Comparison of ENCODE assay signal across 22 mouse cellular contexts in the genomic region with DNA sequence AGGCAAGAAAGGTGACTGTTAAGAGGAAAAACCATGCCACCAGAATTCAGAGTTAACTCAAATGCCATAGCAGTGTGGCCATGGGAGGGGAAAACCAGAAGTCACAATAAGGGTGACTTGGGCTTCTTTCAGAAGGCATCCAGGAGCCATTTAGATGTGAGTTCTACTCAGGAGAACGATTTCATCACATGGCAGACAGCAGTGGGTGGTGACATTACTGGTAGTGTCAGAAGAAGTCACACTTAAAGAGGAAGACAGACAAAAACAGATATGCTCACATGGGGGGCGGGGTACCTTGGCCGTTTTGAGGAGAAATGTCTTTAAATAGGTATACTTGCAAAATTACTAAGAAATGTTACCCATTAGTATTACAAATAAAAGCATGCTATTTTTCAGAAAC. TPM values are rescaled to one million over a fixed set of nuclear protein-coding genes. Genes with fewer than 3 reads are reported as not detected.
DNase-seq lines count a peak whose midpoint lies in the region; ATAC-seq and TF ChIP-seq lines count a peak whose summit lies in the region.
"Had no signal": no experiment of that assay in that cellular context is flagged by ENCODE, and none has a peak within 500 bp of the region (broad histone marks: within the 10 kb centered on the region; RNA-seq: fewer than 3 reads in every experiment).

No protein-coding gene starts in this region.

- H3K4me2 ChIP-seq in liver, embryonic 13.5 days, result no peak overlapping the region
- H3K4me2 ChIP-seq in liver, embryonic 11.5 days, result no peak overlapping the region
- no peak overlapping the region for H3K4me2 ChIP-seq in forebrain, embryonic 11.5 days (ENCODE audit: low read depth, low read length, severe bottlenecking)
- H3K4me2 ChIP-seq: heart, embryonic 13.5 days; hindbrain, embryonic 13.5 days; lung, embryonic 15.5 days; neural tube, embryonic 12.5 days; stomach, embryonic 15.5 days had no signal

- H3K9ac ChIP-seq in liver, embryonic 13.5 days, result no peak overlapping the region
- no peak overlapping the region for H3K9ac ChIP-seq in liver, embryonic 11.5 days (ENCODE audit: low read depth, low read length)
- H3K9ac ChIP-seq in forebrain, embryonic 11.5 days (ENCODE audit: low read length), result no peak overlapping the region
- H3K9ac ChIP-seq: heart, embryonic 13.5 days; hindbrain, embryonic 13.5 days; lung, embryonic 15.5 days; neural tube, embryonic 12.5 days; stomach, embryonic 15.5 days had no signal

- no peaks in the 10 kb centered on the region for H3K36me3 ChIP-seq in liver, embryonic 13.5 days
- no peaks in the 10 kb centered on the region for H3K36me3 ChIP-seq in liver, embryonic 11.5 days (ENCODE audit: control insufficient read depth, insufficient read depth, low read length)
- H3K36me3 ChIP-seq in forebrain, embryonic 11.5 days (ENCODE audit: control insufficient read depth, insufficient read depth, low read length), result no peaks in the 10 kb centered on the region
- H3K36me3 ChIP-seq: lung, embryonic 15.5 days; stomach, embryonic 15.5 days had no signal

- no peak overlapping the region for H3K4me3 ChIP-seq in liver, embryonic 13.5 days (replicated peaks)
- H3K4me3 ChIP-seq in liver, embryonic 11.5 days (ENCODE audit: low read depth, low read length), result no peak overlapping the region
- H3K4me3 ChIP-seq in bone marrow, adult 2 months (replicated peaks; ENCODE audit: control insufficient read depth, low read depth, low read length), result no peak overlapping the region
- no peak overlapping the region for H3K4me3 ChIP-seq in forebrain, embryonic 11.5 days (ENCODE audit: low read depth, low read length)
- H3K4me3 ChIP-seq: forebrain, embryonic 10.5 days; heart, embryonic 13.5 days; hindbrain, embryonic 13.5 days; lung, embryonic 15.5 days; neural tube, embryonic 12.5 days; stomach, embryonic 15.5 days had no signal

- ATAC-seq in liver, embryonic 13.5 days (ENCODE audit: low read depth), result no peak
- ATAC-seq in liver, embryonic 11.5 days (replicated peaks; ENCODE audit: low FRiP score), result no peak
- no peak for ATAC-seq in forebrain, embryonic 11.5 days (replicated peaks; ENCODE audit: low FRiP score)
- ATAC-seq: activated CD4-positive, CD25-positive, alpha-beta regulatory T cell, adult 4 months; Patski had no signal

- H3K27ac ChIP-seq in liver, embryonic 13.5 days, result 0 out of 2 replicates have a peak overlapping the region, but pooled peaks have one; percentile 29
- H3K27ac ChIP-seq in liver, embryonic 11.5 days (ENCODE audit: low read depth, low read length), result no peak overlapping the region
- peak overlapping the region; percentile 5; the same call in 1 of the 2 replicates for H3K27ac ChIP-seq in bone marrow, adult 2 months (ENCODE audit: control insufficient read depth, insufficient read depth, low read depth, low read length, poor library complexity)
- H3K27ac ChIP-seq in forebrain, embryonic 11.5 days (ENCODE audit: low read depth, low read length), result no peak overlapping the region
- H3K27ac ChIP-seq: forebrain, embryonic 10.5 days; heart, embryonic 13.5 days; hindbrain, embryonic 13.5 days; lung, embryonic 15.5 days; neural tube, embryonic 12.5 days; stomach, embryonic 15.5 days had no signal

- no peak for DNase-seq in liver, embryonic 13.5 days
- DNase-seq in liver, embryonic 11.5 days (ENCODE audit: low spot score), result no peak
- DNase-seq in induced T-regulatory cell, adult 2 months (ENCODE audit: low read depth), result peak; percentile 13
- peak; percentile 19 for DNase-seq in naive thymus-derived CD4-positive, alpha-beta T cell, adult 2 months (ENCODE audit: low read depth)
- no peak for DNase-seq in forebrain, embryonic 11.5 days (ENCODE audit: low spot score)
- no peak for DNase-seq in yolk sac, embryonic 10.5 days (ENCODE audit: low spot score)
- DNase-seq: adrenal gland, postnatal 14 days; cerebellum, adult 18-20 months; cerebellum, postnatal 36 days; kidney, adult 8-10 months; kidney, postnatal 14 days; spleen, adult 18-20 months; thymus, adult 2 months had no signal

- H3K9me3 ChIP-seq in liver, embryonic 13.5 days (replicated peaks), result no peaks in the 10 kb centered on the region
- no peaks in the 10 kb centered on the region for H3K9me3 ChIP-seq in liver, embryonic 11.5 days (ENCODE audit: control insufficient read depth, low read length)
- no peaks in the 10 kb centered on the region for H3K9me3 ChIP-seq in forebrain, embryonic 11.5 days (ENCODE audit: control insufficient read depth, low read length)
- H3K9me3 ChIP-seq: forebrain, embryonic 10.5 days; heart, embryonic 13.5 days; hindbrain, embryonic 13.5 days; lung, embryonic 15.5 days; neural tube, embryonic 12.5 days; stomach, embryonic 15.5 days had no signal

- no peaks in the 10 kb centered on the region for H3K27me3 ChIP-seq in liver, embryonic 13.5 days
- H3K27me3 ChIP-seq in liver, embryonic 11.5 days (replicated peaks; ENCODE audit: control insufficient read depth, insufficient read depth, low read length), result no peaks in the 10 kb centered on the region
- H3K27me3 ChIP-seq in forebrain, embryonic 11.5 days (ENCODE audit: control insufficient read depth, insufficient read depth, low read length), result no peaks in the 10 kb centered on the region
- H3K27me3 ChIP-seq: heart, embryonic 13.5 days; lung, embryonic 15.5 days; neural tube, embryonic 12.5 days; Patski; stomach, embryonic 15.5 days had no signal

- H3K4me1 ChIP-seq in liver, embryonic 13.5 days (replicated peaks), result no peaks in the 10 kb centered on the region
- H3K4me1 ChIP-seq in liver, embryonic 11.5 days (replicated peaks; ENCODE audit: control insufficient read depth, insufficient read depth, low read length), result no peaks in the 10 kb centered on the region
- H3K4me1 ChIP-seq in bone marrow, adult 2 months (ENCODE audit: control insufficient read depth, insufficient read depth, low read length), result peaks cover 9% of the 10 kb centered on the region
- peaks cover 5% of the 10 kb centered on the region for H3K4me1 ChIP-seq in forebrain, embryonic 11.5 days (replicated peaks; ENCODE audit: control insufficient read depth, insufficient read depth, low read length)
- H3K4me1 ChIP-seq: heart, embryonic 13.5 days; lung, embryonic 15.5 days; stomach, embryonic 15.5 days had no signal

- TF ChIP-seq POLR2A in bone marrow, adult 2 months (IDR thresholded peaks at IDR 0.05; ENCODE audit: borderline replicate concordance, control insufficient read depth, low read depth, low read length), result no peak

- TF ChIP-seq CTCF in bone marrow, adult 2 months (IDR thresholded peaks at IDR 0.05; ENCODE audit: control insufficient read depth, insufficient read depth, low read length), result no peak

- WGBS in liver, embryonic 13.5 days (ENCODE audit: insufficient replicate concordance), result 36% methylated on average over 3 of the region's 3 CpGs
- 57% methylated on average over 3 of the region's 3 CpGs for WGBS in liver, embryonic 11.5 days
- 43% methylated on average over 3 of the region's 3 CpGs for WGBS in bone marrow, adult 2 months
- WGBS in forebrain, embryonic 11.5 days, result 87% methylated on average over 3 of the region's 3 CpGs

RNA-seq across cellular contexts. Expression of a gene that starts 1.3 kb away (rescaled TPM):
- 1.7 and 2.3 TPM in 2 replicates for polyA plus RNA-seq in liver, embryonic 13.5 days (2015; fragmentation: Nextera tagmentation; extraction: Ambion mirVana)
- 1.9 and 2.2 TPM in 2 replicates for polyA plus RNA-seq in liver, embryonic 11.5 days (2014; fragmentation: Nextera tagmentation; extraction: Ambion mirVana)
- polyA plus RNA-seq in bone marrow, adult 2 months (2011; ENCODE audit: insufficient read depth, insufficient read length, low replicate concordance, missing spikeins), result 2.4 and 6.3 TPM in 2 replicates
- 1.9 and 2.0 TPM in 2 replicates for polyA plus RNA-seq in forebrain, embryonic 11.5 days (2014; fragmentation: Nextera tagmentation; extraction: Ambion mirVana)
- polyA plus RNA-seq: Patski had no signal

RNA-seq across cellular contexts. Expression of a gene that starts 53.3 kb away (rescaled TPM):
- 2.2 and 2.7 TPM in 2 replicates for polyA plus RNA-seq in liver, embryonic 13.5 days (2015; fragmentation: Nextera tagmentation; extraction: Ambion mirVana)
- 2.0 and 2.3 TPM in 2 replicates for polyA plus RNA-seq in liver, embryonic 11.5 days (2014; fragmentation: Nextera tagmentation; extraction: Ambion mirVana)
- 1.2 and 2.2 TPM in 2 replicates for polyA plus RNA-seq in bone marrow, adult 2 months (2011; ENCODE audit: insufficient read depth, insufficient read length, low replicate concordance, missing spikeins)
- 0.68 and 0.77 TPM in 2 replicates for polyA plus RNA-seq in forebrain, embryonic 11.5 days (2014; fragmentation: Nextera tagmentation; extraction: Ambion mirVana)
- polyA plus RNA-seq: Patski had no signal

Comparison
In these comparisons a context has a peak if more than half of its experiments do, and no peak if none do; other contexts are left out.
1. H3K27ac ChIP-seq: peak in liver, embryonic 13.5 days (single experiment) and bone marrow, adult 2 months (single experiment); none in liver, embryonic 11.5 days (single experiment) and forebrain, embryonic 11.5 days (single experiment).
2. DNase-seq: peak in induced T-regulatory cell, adult 2 months (single experiment) and naive thymus-derived CD4-positive, alpha-beta T cell, adult 2 months (single experiment); none in liver, embryonic 13.5 days (single experiment), liver, embryonic 11.5 days (single experiment), forebrain, embryonic 11.5 days (single experiment) and yolk sac, embryonic 10.5 days (single experiment).